Mouse (Mus musculus): ENCODE results near the gene Cacng5.
A peak's percentile ranks its signal among the peaks of the same experiment; 100 is the strongest.

The Cacng5 gene

GRCm38 (mm10) chr11:107914634-107915226 lies at the start of gene Cacng5:
Gene Cacng5 (minus strand): TSS chr11:107915055.
- DNase-seq (ENCODE audit: low read depth, low spot score) = peak; percentile 43

- DNase-seq (ENCODE audit: low read depth, low spot score) = no peak
These were observed 42.9 kb upstream of the Cacng5 start for GRCm38 (mm10) chr11:107957566-107958350.

GRCm38 (mm10) chr11:107955191-107956062 lies 40.6 kb upstream of the Cacng5 start:
- DNase-seq (ENCODE audit: low read depth, low spot score) = no peak

- DNase-seq (ENCODE audit: low read depth, low spot score) = no peak
These were observed 36.6 kb upstream of the Cacng5 start for GRCm38 (mm10) chr11:107951431-107951830.

GRCm38 (mm10) chr11:107950658-107951057 lies 35.8 kb upstream of the Cacng5 start:
- DNase-seq (ENCODE audit: low read depth, low spot score) = no peak

GRCm38 (mm10) chr11:107950211-107950610 lies 35.4 kb upstream of the Cacng5 start:
- no peak for DNase-seq (ENCODE audit: low read depth, low spot score)

- no peak for DNase-seq (ENCODE audit: low read depth, low spot score)
These were observed 33.1 kb upstream of the Cacng5 start for GRCm38 (mm10) chr11:107947951-107948350.

- DNase-seq (ENCODE audit: low read depth, low spot score) = no peak
These were observed 32.0 kb upstream of the Cacng5 start for GRCm38 (mm10) chr11:107946823-107947222.

- no peak for DNase-seq (ENCODE audit: low read depth, low spot score)
These were observed 22.1 kb upstream of the Cacng5 start for GRCm38 (mm10) chr11:107936929-107937328.

GRCm38 (mm10) chr11:107931721-107932120 lies 16.9 kb upstream of the Cacng5 start:
- DNase-seq (ENCODE audit: low read depth, low spot score) = no peak

GRCm38 (mm10) chr11:107931288-107931687 lies 16.4 kb upstream of the Cacng5 start:
- DNase-seq (ENCODE audit: low read depth, low spot score) = no peak

GRCm38 (mm10) chr11:107929712-107930111 lies 14.9 kb upstream of the Cacng5 start:
- no peak for DNase-seq (ENCODE audit: low read depth, low spot score)

- peak; percentile 41 for DNase-seq (ENCODE audit: low read depth, low spot score)
These were observed 5.1 kb upstream of the Cacng5 start for GRCm38 (mm10) chr11:107919852-107920508.

- no peak for DNase-seq (ENCODE audit: low read depth, low spot score)
These were observed 2.9 kb upstream of the Cacng5 start for GRCm38 (mm10) chr11:107917721-107918235.

GRCm38 (mm10) chr11:107913317-107913716 lies 1.5 kb downstream of the Cacng5 start:
- DNase-seq (ENCODE audit: low read depth, low spot score) = no peak

- no peak for DNase-seq (ENCODE audit: low read depth, low spot score)
These were observed 9.5 kb downstream of the Cacng5 start for GRCm38 (mm10) chr11:107905364-107905763.

GRCm38 (mm10) chr11:107903966-107904605 lies 10.8 kb downstream of the Cacng5 start:
- DNase-seq (ENCODE audit: low read depth, low spot score) = no peak

GRCm38 (mm10) chr11:107900470-107900869 lies 14.4 kb downstream of the Cacng5 start:
- DNase-seq (ENCODE audit: low read depth, low spot score) = no peak

- no peak for DNase-seq (ENCODE audit: low read depth, low spot score)
These were observed 16.2 kb downstream of the Cacng5 start for GRCm38 (mm10) chr11:107898698-107899097.

- no peak for DNase-seq (ENCODE audit: low read depth, low spot score)
These were observed 19.2 kb downstream of the Cacng5 start for GRCm38 (mm10) chr11:107895635-107896034.

- no peak for DNase-seq (ENCODE audit: low read depth, low spot score)
These were observed 23.5 kb downstream of the Cacng5 start for GRCm38 (mm10) chr11:107891377-107891776.

All from embryo, embryonic 11.5 days (tissue).